Mouse (Mus musculus): ENCODE results near the gene Kdm2a.

- TF ChIP-seq CEBPB (IDR thresholded peaks at IDR 0.05; ENCODE audit: insufficient read depth, poor library complexity, severe bottlenecking) (no peak), MYOG (IDR thresholded peaks at IDR 0.05; ENCODE audit: control insufficient read depth in 1 of 3, insufficient read depth in 1 of 3, insufficient read length in 2 of 3, low read depth in 2 of 3) (no peak), POLR2A (IDR thresholded peaks at IDR 0.05; ENCODE audit: insufficient read length, low read depth) (no peak)
Measured at GRCm38 (mm10) chr19:4338162-4338561, 59.9 kb downstream of the Kdm2a start.

Data from myocyte (in vitro differentiated cells).